8 mouse cellular contexts compared by ENCODE assay signal in genomic region chr9:62857719-62858261, GRCm38 (mm10). TPM values are rescaled to one million over a fixed set of nuclear protein-coding genes. Genes with fewer than 3 reads are reported as not detected.
DNase-seq lines count a peak whose midpoint lies in the region; ATAC-seq lines count a peak whose summit lies in the region.

TSS of gene Calml4 (plus strand) at chr9:62858080.

- H3K4me1 ChIP-seq in embryonic facial prominence, embryonic 12.5 days: peaks cover 28% of the 10 kb centered on the region

- 52% methylated on average over 20 of the region's 20 CpGs for WGBS in embryonic facial prominence, embryonic 12.5 days

- no peak within 1 kb of the TSS for H3K9ac ChIP-seq in embryonic facial prominence, embryonic 12.5 days

- no peak within 1 kb of the TSS for H3K4me3 ChIP-seq in embryonic facial prominence, embryonic 12.5 days

- 0 out of 2 replicates have a peak, but pooled peaks have one; percentile 54 for ATAC-seq in embryonic facial prominence, embryonic 12.5 days (ENCODE audit: insufficient number of reproducible peaks, insufficient read depth, low FRiP score, low TSS enrichment)
- peak; percentile 67 for ATAC-seq in megakaryocyte-erythroid progenitor cell, adult 5-6 weeks (replicated peaks; ENCODE audit: low FRiP score, low TSS enrichment, poor library complexity, severe bottlenecking)
- ATAC-seq in activated CD4-positive, CD25-positive, alpha-beta regulatory T cell, adult 4 months: no peak

- no peaks in the 10 kb centered on the region for H3K9me3 ChIP-seq in embryonic facial prominence, embryonic 12.5 days

- no peaks in the 10 kb centered on the region for H3K36me3 ChIP-seq in embryonic facial prominence, embryonic 12.5 days

- H3K4me2 ChIP-seq in embryonic facial prominence, embryonic 12.5 days (replicated peaks): peak within 1 kb of the TSS; percentile 30

- no peaks in the 10 kb centered on the region for H3K27me3 ChIP-seq in embryonic facial prominence, embryonic 12.5 days

- intact Hi-C loops in heart, postnatal 10 days (cut with DNase I): no loop called here

- peak; percentile 93 for DNase-seq in adrenal gland, postnatal 14 days
- peak; percentile 80 to 87 for DNase-seq in heart, postnatal 10 days
- peak; percentile 91 to 94 for DNase-seq in kidney, postnatal 4 days
- peak; percentile 53 for DNase-seq in urinary bladder, adult 2 months (ENCODE audit: low spot score)
- no peak for DNase-seq in thymus, postnatal 10 days (ENCODE audit: low spot score in 2 of 2)

- peak within 1 kb of the TSS; percentile 71; the same call in 1 of the 2 replicates for H3K27ac ChIP-seq in embryonic facial prominence, embryonic 12.5 days

RNA-seq across cellular contexts. Expression of gene Calml4, which starts in this region (rescaled TPM):
- 8.6 and 9.5 TPM in 2 replicates for total RNA-seq in adrenal gland, postnatal 14 days (2021)
- 3.1 and 4.5 TPM in 2 replicates for polyA plus RNA-seq in embryonic facial prominence, embryonic 12.5 days (2016; fragmentation: Nextera tagmentation; extraction: Ambion mirVana)
- 1 to 10 TPM; 1.8 to 2.2 TPM for total RNA-seq in heart, postnatal 10 days (2021)
- total RNA-seq in megakaryocyte-erythroid progenitor cell, adult 5-6 weeks (2014; fragmentation: Nextera tagmentation): 4.0 and 5.8 TPM in 2 replicates
- 2.2 TPM in 1 of 2 replicates, not detected in the other for total RNA-seq in megakaryocyte-erythroid progenitor cell, adult 5-6 weeks (2017)
- 25.5 and 28.4 TPM in 2 replicates for polyA plus RNA-seq in urinary bladder, adult 2 months (2012; rRNA removed)
- polyA plus RNA-seq in activated CD4-positive, CD25-positive, alpha-beta regulatory T cell, adult 4 months (2017; shearing (Covaris generic)): not detected

Comparison
In these comparisons a context has a peak if more than half of its experiments do, and no peak if none do; other contexts are left out.
1. DNase-seq: peak in adrenal gland, postnatal 14 days (single experiment), heart, postnatal 10 days (2 of 2), kidney, postnatal 4 days (2 of 2) and urinary bladder, adult 2 months (single experiment); none in thymus, postnatal 10 days (0 of 2).